Mouse (Mus musculus) intestine, embryonic 16.5 days (tissue): Measurements from ENCODE around the gene Ldb3. TPM values are rescaled to one million over a fixed set of nuclear protein-coding genes. Genes with fewer than 3 reads are reported as not detected.

Experiments
- ATAC-seq: fragments of 200-750 bp; cut with Nextera tagmentation; 2 replicates; pipeline ENCODE4 v1.8.0; 2017; ENCODE audit warnings: moderate TSS enrichment, moderate library complexity
- H3K27ac ChIP-seq: fragments of 300-500 bp; sonication (generic); 2 replicates; pipeline ENCODE4 v1.5.1; 2014; ENCODE audit warnings: mild to moderate bottlenecking, low read length
- H3K27me3 ChIP-seq: fragments of 300-500 bp; sonication (generic); replicated peaks from 2 replicates; pipeline ENCODE4 v1.6.1; 2014; ENCODE audit warnings: low read length, control low read depth, mixed read lengths; ENCODE audit not compliant: control insufficient read depth, insufficient read depth
- H3K36me3 ChIP-seq: fragments of 300-500 bp; sonication (generic); 2 replicates; pipeline ENCODE4 v1.6.1; 2014; ENCODE audit warnings: low read length, control low read depth; ENCODE audit not compliant: control insufficient read depth, insufficient read depth
- H3K4me1 ChIP-seq: fragments of 300-500 bp; sonication (generic); 2 replicates; pipeline ENCODE4 v1.6.1; 2014; ENCODE audit warnings: low read length, control low read depth, mixed read lengths; ENCODE audit not compliant: control insufficient read depth, insufficient read depth
- H3K4me2 ChIP-seq: fragments of 300-500 bp; sonication (generic); 2 replicates; pipeline ENCODE4 v1.6.1; 2014; ENCODE audit warnings: low read depth, low read length, control low read depth
- H3K4me3 ChIP-seq: fragments of 300-500 bp; sonication (generic); 2 replicates; pipeline ENCODE4 v1.5.1; 2014; ENCODE audit warnings: mild to moderate bottlenecking, low read length
- H3K9ac ChIP-seq: fragments of 300-500 bp; sonication (generic); 2 replicates; pipeline ENCODE4 v1.6.1; 2014; ENCODE audit warnings: low read depth, low read length
- H3K9me3 ChIP-seq: fragments of 300-500 bp; sonication (generic); 2 replicates; pipeline ENCODE4 v1.6.1; 2016; ENCODE audit warnings: low read length, control low read depth; ENCODE audit not compliant: control insufficient read depth
- WGBS: fragments of 180-500 bp; shearing (Covaris S2); extraction: QIAGEN DNeasy Blood & Tissue Kit; methylation state at CpG from one replicate; pipeline ENCODE4 v1.1.7; 2014; 5-methylcytosine and 5-hydroxymethylcytosine counted together
- polyA plus RNA-seq: library from polyadenylated mRNA; unstranded; fragments of >200 nt; fragmentation: Nextera tagmentation; extraction: Ambion mirVana; gene quantifications from 2 replicates; pipeline ENCODE4 v1.2.1, GENCODE M21; 2015

Ldb3 gene
- polyA plus RNA-seq, 1 experiment from 2014 or later: 12.8 TPM

DNA sequence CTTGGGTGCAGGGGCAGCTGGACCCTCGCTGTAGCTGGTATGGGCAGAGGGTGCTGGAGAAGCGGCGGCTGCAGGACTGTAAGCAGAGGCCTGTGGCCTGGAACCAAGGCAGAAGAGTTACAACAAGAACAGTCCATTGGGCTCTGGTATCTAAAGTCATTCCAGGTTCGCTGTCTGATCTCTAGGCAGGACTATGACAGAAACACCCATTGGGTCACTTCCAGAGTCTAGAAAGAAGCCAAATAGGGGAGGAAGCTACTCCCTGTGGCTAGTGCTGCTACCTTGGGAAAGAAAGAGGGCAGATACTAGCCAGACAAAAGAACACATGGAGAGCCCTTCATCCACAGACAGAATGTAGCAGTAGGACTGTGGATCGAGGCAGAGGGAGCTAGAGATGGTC lies 36.3 kb downstream of the Ldb3 start:
- Histone ChIP-seq H3K27me3 (no peaks in the 10 kb centered on the region), H3K4me3 (no peak overlapping the region), H3K9me3 (no peaks in the 10 kb centered on the region), H3K4me2 (no peak overlapping the region), H3K27ac (no peak overlapping the region), H3K9ac (no peak overlapping the region), H3K4me1 (no peaks in the 10 kb centered on the region; the same call in 1 of the 2 replicates), H3K36me3 (no peaks in the 10 kb centered on the region)
- ATAC-seq: no peak
- WGBS: 90% methylated on average over 5 of the region's 5 CpGs

DNA sequence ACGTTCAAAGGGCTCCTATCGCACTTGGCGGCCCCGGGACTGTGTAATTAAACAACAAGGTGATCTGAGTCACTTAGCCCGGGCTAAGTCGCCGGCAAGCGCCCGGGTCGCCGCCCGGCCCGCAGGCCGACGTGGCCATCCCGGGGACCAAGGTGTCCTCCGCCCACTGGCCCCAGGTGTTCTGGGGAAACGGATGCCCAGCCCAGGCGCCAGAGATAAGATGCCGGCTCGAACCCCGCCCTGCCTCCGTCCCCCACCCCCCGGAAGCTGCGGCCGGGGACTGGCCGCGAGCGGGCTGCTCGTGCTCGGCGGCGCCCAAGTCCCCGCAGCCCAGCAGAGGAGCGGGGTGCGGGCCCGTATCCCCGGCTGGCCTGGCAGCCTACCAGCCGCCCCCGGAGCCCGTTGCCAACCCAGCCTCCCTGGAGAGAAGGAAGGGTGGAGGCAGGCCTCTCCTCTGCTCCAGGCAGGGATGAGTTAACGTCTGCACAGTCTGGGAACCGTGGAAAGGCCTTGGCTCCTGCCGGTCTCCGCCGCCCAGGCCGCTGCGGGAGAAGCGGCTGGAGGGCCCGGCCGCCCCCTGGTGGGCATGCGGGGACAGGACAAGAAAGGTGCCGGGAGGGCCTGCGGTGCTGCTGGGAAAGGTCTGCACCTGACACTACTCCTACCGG lies 39.3 kb downstream of the Ldb3 start:
- peak overlapping the region; percentile 84 for H3K27ac ChIP-seq

DNA sequence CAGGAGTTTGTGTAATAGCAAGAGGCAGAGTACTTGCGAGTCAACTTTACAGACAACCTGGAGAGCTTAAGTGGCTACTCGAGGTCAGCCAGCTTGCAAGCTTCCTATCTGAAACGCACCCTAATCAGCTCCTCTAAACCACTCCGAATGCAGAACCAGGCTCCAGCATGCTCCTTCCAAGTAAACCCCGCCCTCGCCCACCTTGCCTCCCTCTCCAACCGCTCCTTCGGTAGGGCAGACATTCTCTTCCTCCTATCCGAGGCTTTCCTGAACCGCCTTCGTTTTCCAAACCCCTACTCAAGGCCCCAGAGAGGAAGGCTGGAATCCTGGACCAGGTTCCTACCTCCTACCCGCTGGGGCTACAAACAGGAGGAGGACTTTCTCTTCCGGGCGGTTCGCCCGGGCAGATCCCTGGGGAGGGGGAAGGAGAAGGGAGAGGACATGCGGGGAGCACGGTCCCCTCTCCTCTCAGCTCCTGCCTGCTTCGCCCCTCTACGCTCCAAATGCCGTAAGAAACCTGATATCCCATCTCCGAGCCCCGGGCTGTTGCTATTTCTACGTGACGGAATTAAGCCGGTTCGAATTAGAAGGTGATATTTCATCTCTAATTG lies 40.0 kb downstream of the Ldb3 start:
- peak overlapping the region; percentile 87 for H3K4me2 ChIP-seq
- peak overlapping the region; percentile 82 for H3K9ac ChIP-seq
- peaks cover 5% of the 10 kb centered on the region; the same call in 1 of the 2 replicates for H3K4me1 ChIP-seq
- H3K4me3 ChIP-seq: peak overlapping the region; percentile 70
- H3K9me3 ChIP-seq: no peaks in the 10 kb centered on the region
- WGBS: 1% methylated on average over 27 of the region's 27 CpGs
- H3K27me3 ChIP-seq: no peaks in the 10 kb centered on the region; the same call in 1 of the 2 replicates
- peak overlapping the region; percentile 84 for H3K27ac ChIP-seq
- peak; percentile 46 for ATAC-seq
- H3K36me3 ChIP-seq: no peaks in the 10 kb centered on the region

More for the DNA sequence above, 39.3 kb downstream of the Ldb3 start:
- Histone ChIP-seq H3K9me3 (no peaks in the 10 kb centered on the region), H3K27me3 (no peaks in the 10 kb centered on the region; the same call in 1 of the 2 replicates), H3K36me3 (no peaks in the 10 kb centered on the region), H3K4me3 (peak overlapping the region; percentile 70), H3K4me2 (peak overlapping the region; percentile 87), H3K9ac (peak overlapping the region; percentile 82), H3K4me1 (peaks cover 5% of the 10 kb centered on the region; the same call in 1 of the 2 replicates)
- under 1% methylated on average over 55 of the region's 55 CpGs for WGBS
- peak; percentile 96 for ATAC-seq

DNA sequence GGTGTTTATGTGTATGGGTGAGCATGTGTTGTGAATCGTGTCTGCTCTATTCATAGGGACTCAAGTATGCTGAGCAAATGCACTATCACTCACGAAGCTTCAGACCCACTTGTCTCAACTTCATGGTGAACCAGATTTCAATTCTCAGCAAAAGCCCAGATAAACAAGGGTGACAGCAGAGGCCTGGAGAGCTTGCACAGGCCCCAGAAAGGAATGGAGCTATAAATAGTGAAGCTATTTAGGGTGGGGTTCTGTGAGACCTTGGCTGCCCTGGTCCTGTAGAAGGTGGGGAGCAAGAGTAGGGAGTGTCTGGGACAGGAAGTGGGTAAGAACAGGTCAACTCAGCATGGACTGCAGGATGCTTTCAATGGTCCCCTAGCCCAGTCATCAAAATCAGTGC lies 43.9 kb downstream of the Ldb3 start:
- WGBS: 40% methylated on average over 2 of the region's 2 CpGs
- ATAC-seq: no peak
- Histone ChIP-seq H3K4me3 (no peak overlapping the region), H3K4me1 (peaks cover 5% of the 10 kb centered on the region; the same call in 1 of the 2 replicates), H3K4me2 (no peak overlapping the region), H3K36me3 (no peaks in the 10 kb centered on the region), H3K27ac (peak overlapping the region; percentile 49; the same call in 1 of the 2 replicates), H3K9me3 (no peaks in the 10 kb centered on the region), H3K9ac (no peak overlapping the region), H3K27me3 (peaks cover 2% of the 10 kb centered on the region; the same call in 1 of the 2 replicates)

DNA sequence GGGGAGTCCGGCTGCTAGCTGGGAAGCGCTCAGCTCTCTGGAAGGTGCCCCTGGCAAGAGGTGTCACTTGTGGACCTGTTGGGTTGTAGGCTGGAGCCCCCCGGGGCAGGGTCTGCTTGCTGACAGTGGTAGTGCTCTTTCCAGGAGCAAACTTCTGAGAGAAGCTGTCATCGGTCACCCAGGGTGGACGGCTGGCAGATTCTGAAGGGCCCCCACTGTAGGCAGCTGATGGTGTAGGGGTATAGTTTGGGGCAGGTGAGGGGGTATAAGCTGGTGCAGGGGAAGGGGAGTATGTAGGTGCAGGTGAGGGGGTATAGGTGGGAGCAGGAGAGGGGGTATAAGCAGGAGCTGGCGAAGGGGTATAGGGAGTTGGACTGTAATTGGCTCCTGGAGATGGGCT lies 44.5 kb downstream of the Ldb3 start:
- peaks cover 2% of the 10 kb centered on the region; the same call in 1 of the 2 replicates for H3K27me3 ChIP-seq
- H3K9me3 ChIP-seq: no peaks in the 10 kb centered on the region
- peak overlapping the region; percentile 49 for H3K27ac ChIP-seq
- 89% methylated on average over 6 of the region's 6 CpGs for WGBS
- no peak for ATAC-seq
- H3K4me2 ChIP-seq: no peak overlapping the region
- peaks cover 5% of the 10 kb centered on the region; the same call in 1 of the 2 replicates for H3K4me1 ChIP-seq
- no peaks in the 10 kb centered on the region for H3K36me3 ChIP-seq
- H3K9ac ChIP-seq: no peak overlapping the region
- H3K4me3 ChIP-seq: no peak overlapping the region

DNA sequence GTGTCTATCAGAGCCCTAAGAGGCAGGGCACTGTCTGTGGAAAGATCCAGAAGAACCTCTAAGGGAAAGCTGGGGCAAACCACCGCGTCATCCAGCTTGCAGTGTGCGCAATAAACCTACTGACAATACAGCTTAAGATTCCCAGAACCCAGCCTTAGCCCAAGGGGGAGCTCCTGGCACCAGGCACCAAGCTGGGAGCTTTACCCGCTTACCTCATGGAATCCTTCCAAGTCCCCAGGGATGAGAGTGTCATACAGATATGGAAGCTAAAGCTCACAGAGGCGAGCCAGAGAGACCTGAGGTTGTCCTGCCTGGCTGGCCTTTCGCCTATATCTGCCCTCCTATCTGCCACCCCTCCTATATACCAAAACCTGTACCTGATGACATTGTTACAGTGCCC lies 44.9 kb downstream of the Ldb3 start:
- Histone ChIP-seq H3K27me3 (peaks cover 2% of the 10 kb centered on the region; the same call in 1 of the 2 replicates), H3K4me2 (no peak overlapping the region), H3K9me3 (no peaks in the 10 kb centered on the region), H3K27ac (peak overlapping the region; percentile 49), H3K4me1 (peaks cover 5% of the 10 kb centered on the region; the same call in 1 of the 2 replicates), H3K9ac (no peak overlapping the region), H3K4me3 (no peak overlapping the region), H3K36me3 (no peaks in the 10 kb centered on the region)
- no peak for ATAC-seq
- 79% methylated on average over 6 of the region's 6 CpGs for WGBS

DNA sequence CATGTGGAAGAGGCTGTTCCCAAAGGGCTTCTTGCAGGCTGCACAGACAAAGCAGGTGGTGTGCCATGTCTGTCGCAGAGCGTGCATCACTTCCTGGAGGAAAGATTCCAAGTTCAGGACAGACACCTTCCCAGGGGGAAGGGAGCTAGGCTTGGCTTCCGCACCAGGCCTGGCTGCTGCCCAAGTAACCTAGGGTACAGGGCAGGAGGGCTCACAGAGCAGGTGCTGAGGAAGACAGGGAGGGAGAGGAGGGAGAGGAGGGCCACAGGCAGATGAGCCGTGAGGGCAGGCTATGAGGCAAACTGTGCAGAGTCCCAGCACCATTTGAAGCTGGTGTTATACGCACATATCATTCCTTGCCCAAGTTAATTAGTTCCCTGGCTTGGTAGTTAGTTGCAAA lies 46.6 kb downstream of the Ldb3 start:
- WGBS: 88% methylated on average over 5 of the region's 5 CpGs
- Histone ChIP-seq H3K36me3 (no peaks in the 10 kb centered on the region), H3K4me2 (no peak overlapping the region), H3K27me3 (peaks cover 2% of the 10 kb centered on the region; the same call in 1 of the 2 replicates), H3K9ac (no peak overlapping the region), H3K9me3 (no peaks in the 10 kb centered on the region), H3K4me1 (0 out of 2 replicates have a peak, but pooled peaks cover 5% of the 10 kb centered on the region), H3K27ac (0 out of 2 replicates have a peak overlapping the region, but pooled peaks have one; percentile 3), H3K4me3 (no peak overlapping the region)
- ATAC-seq: no peak

DNA sequence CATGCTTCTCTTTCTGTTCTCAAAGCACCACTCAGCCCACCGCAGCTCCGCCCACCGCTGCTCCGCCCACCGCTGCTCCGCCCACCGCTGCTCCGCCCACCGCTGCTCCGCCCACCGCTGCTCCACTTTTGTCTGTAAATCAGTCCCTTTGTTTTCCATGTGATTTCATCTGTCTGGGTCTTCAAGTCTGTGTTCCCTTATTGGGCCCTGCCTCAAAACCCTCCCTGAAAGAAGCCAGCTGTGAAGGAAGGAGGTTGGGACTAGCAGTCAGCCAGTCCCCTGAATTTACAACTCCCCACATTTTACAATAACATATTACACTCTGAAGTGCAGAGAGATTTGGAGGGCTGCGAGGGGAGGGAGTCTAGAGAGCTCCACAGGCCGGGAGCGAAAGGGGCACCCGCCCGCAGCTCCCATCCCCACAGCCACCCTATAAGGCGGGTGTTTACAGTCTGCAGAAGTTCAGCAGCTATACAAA lies 47.8 kb downstream of the Ldb3 start:
- ATAC-seq: peak; percentile 78
- Histone ChIP-seq H3K4me3 (no peak overlapping the region), H3K27me3 (0 out of 2 replicates have a peak, but pooled peaks cover 2% of the 10 kb centered on the region), H3K36me3 (no peaks in the 10 kb centered on the region), H3K9ac (no peak overlapping the region), H3K9me3 (no peaks in the 10 kb centered on the region), H3K27ac (peak overlapping the region; percentile 85), H3K4me1 (0 out of 2 replicates have a peak, but pooled peaks cover 5% of the 10 kb centered on the region), H3K4me2 (no peak overlapping the region; the same call in 1 of the 2 replicates)
- WGBS: 16% methylated on average over 16 of the region's 17 CpGs

DNA sequence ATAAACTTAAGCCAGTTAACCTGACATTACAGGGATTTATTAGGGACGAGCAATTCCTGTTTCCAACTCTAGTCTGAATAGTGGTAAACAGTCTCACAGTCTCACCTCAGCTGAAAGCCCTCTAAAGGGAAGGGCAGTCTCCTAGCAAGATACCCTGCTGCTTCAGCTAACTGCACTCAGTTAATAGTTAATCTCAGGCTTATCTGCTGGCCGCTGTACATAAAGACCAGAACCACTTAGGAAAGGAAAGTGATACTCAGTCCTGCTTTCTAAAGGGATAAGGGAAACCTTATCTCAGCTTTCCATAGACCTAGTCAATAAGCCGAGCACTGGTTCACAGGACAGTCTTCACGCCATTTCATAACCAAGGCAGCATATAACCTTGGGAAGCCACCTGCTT lies 52.6 kb downstream of the Ldb3 start:
- no peaks in the 10 kb centered on the region for H3K36me3 ChIP-seq
- H3K27ac ChIP-seq: no peak overlapping the region
- H3K9me3 ChIP-seq: no peaks in the 10 kb centered on the region
- ATAC-seq: peak; percentile 84
- no peak overlapping the region for H3K4me3 ChIP-seq
- no peaks in the 10 kb centered on the region for H3K27me3 ChIP-seq
- no peak overlapping the region for H3K9ac ChIP-seq
- no peaks in the 10 kb centered on the region; the same call in 1 of the 2 replicates for H3K4me1 ChIP-seq
- no peak overlapping the region for H3K4me2 ChIP-seq
- WGBS: 42% methylated on average over 4 of the region's 4 CpGs
